Mouse (Mus musculus): ENCODE data around the gene Phf12. TPM values are rescaled to one million over a fixed set of nuclear protein-coding genes. Genes with fewer than 3 reads are reported as not detected.

Phf12 gene
- polyA plus RNA-seq, 1 experiment from 2014 or later: 20.0 TPM

DNA sequence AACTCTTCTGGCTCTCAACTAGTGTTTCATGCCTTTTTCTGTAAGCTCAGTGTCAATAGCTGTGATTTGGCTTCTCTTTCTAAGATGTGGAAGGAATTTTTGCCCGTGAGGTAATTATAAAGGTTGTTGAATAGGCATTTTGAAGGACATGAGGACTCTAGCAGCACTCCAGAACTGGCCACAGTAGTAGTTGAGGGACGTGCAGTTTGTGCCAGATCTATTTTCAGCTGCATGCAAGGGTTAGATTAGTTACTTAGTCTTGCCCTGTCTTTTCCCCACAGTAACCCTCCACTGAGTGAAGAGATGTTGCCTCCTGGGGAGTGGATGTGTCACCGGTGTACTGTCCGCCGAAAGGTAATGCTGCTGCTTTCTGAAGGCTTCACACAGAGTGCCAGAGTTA, 23.9 kb downstream of the Phf12 start:
- Histone ChIP-seq H3K4me3 (no peak overlapping the region), H3K27me3 (ENCODE audit: insufficient read depth, poor library complexity, severe bottlenecking) (no peaks in the 10 kb centered on the region), H3K4me1 (peaks cover 11% of the 10 kb centered on the region; the same call in 1 of the 2 replicates), H3K36me3 (peaks cover 79% of the 10 kb centered on the region), H3K27ac (peak overlapping the region; percentile 48; the same call in 1 of the 2 replicates), H3K9me3 (no peaks in the 10 kb centered on the region)
- DNase-seq (ENCODE audit: low spot score): no peak
- 82% methylated on average over 5 of the region's 5 CpGs for WGBS

DNA sequence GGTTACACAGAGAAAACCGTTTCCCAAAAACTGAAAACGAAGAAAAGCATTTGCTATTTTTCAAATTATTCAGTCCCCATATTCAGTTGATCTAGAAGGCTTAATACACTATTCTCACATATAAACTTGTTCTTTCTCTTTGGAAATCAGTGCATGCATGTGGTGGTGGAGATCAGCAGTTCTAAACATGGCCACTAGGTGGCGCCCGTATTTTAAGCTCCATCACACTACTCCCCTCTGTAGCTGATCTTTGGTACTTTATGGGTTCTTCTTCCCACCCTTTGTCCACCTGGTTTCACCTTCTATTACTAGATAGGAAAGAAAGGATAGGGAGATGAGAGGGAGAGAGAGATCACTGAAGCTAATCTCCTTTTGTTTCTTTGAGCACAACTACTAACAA, 37.1 kb downstream of the Phf12 start:
- no peak overlapping the region for H3K4me3 ChIP-seq
- H3K27me3 ChIP-seq (ENCODE audit: insufficient read depth, poor library complexity, severe bottlenecking): no peaks in the 10 kb centered on the region
- peak; percentile 84 for DNase-seq (ENCODE audit: low spot score)
- H3K4me1 ChIP-seq: 0 out of 2 replicates have a peak, but pooled peaks cover 11% of the 10 kb centered on the region
- H3K27ac ChIP-seq: no peak overlapping the region
- H3K36me3 ChIP-seq: peaks cover 94% of the 10 kb centered on the region
- 18% methylated on average over 4 of the region's 4 CpGs for WGBS
- H3K9me3 ChIP-seq: no peaks in the 10 kb centered on the region

DNA sequence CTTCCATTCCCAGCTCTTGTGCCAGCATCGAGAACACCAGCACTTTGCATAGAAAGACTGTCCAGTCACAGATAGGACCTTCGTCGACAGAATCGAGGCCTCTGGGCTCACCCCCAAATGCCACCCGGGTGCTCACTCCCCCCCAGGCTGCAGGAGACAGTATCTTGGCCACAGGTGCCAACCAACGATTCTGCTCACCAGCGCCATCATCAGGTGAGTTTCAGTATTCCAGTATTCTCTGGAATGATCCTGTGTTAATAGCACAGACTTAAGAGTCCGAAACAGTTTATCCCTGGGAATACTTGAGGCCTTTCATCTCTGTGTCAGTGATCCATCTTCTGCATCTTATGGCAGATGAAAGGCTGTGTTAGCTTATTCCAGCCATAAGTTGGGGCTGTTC, 41.1 kb downstream of the Phf12 start:
- Histone ChIP-seq H3K9me3 (no peaks in the 10 kb centered on the region), H3K27ac (no peak overlapping the region), H3K4me1 (0 out of 2 replicates have a peak, but pooled peaks cover 11% of the 10 kb centered on the region), H3K4me3 (no peak overlapping the region), H3K36me3 (peaks cover 92% of the 10 kb centered on the region), H3K27me3 (ENCODE audit: insufficient read depth, poor library complexity, severe bottlenecking) (no peaks in the 10 kb centered on the region)
- 83% methylated on average over 8 of the region's 8 CpGs for WGBS
- DNase-seq (ENCODE audit: low spot score): no peak

DNA sequence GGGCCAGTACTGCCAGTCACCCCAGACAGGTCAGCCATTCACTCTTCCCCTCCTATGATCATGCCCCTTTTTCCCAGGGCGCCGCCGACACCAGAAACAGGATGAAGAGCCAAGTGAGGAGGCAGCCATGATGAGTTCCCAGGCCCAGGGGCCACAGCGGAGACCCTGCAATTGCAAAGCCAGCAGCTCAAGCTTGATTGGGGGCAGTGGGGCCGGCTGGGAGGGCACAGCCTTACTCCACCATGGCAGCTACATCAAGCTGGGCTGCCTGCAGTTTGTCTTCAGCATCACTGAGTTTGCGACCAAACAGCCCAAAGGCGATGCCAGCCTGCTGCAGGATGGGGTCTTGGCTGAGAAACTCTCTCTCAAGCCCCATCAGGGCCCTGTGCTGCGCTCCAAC, 46.7 kb downstream of the Phf12 start:
- peaks cover 32% of the 10 kb centered on the region for H3K4me1 ChIP-seq
- WGBS: 82% methylated on average over 8 of the region's 8 CpGs
- no peaks in the 10 kb centered on the region for H3K9me3 ChIP-seq
- no peak overlapping the region for H3K27ac ChIP-seq
- DNase-seq (ENCODE audit: low spot score): no peak
- peaks cover 59% of the 10 kb centered on the region for H3K36me3 ChIP-seq
- no peak overlapping the region for H3K4me3 ChIP-seq
- H3K27me3 ChIP-seq (ENCODE audit: insufficient read depth, poor library complexity, severe bottlenecking): no peaks in the 10 kb centered on the region

DNA sequence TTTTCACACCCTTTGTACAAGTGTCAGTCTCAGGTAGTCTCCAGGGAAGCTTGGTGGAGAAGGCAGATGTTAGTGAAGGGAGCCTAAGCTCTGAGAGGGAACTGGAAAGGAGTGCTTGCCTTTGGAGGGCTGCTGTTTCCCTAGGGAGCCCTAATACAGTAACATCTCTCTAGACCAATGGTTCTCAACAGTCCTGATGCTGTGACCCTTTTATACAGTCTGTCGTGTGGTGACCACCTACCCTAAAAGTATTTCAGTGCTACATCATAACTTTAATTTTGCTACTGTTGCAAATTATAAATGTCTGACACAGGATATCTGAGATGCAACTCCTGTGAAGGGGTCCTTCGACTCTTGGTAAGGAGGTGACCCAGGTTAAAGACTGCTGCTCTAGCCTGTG, 48.0 kb downstream of the Phf12 start:
- no peak overlapping the region for H3K27ac ChIP-seq
- H3K4me3 ChIP-seq: no peak overlapping the region
- peaks cover 32% of the 10 kb centered on the region for H3K4me1 ChIP-seq
- WGBS: 68% methylated on average over 2 of the region's 2 CpGs
- no peaks in the 10 kb centered on the region for H3K27me3 ChIP-seq (ENCODE audit: insufficient read depth, poor library complexity, severe bottlenecking)
- no peak for DNase-seq (ENCODE audit: low spot score)
- H3K36me3 ChIP-seq: peaks cover 58% of the 10 kb centered on the region
- no peaks in the 10 kb centered on the region for H3K9me3 ChIP-seq

DNA sequence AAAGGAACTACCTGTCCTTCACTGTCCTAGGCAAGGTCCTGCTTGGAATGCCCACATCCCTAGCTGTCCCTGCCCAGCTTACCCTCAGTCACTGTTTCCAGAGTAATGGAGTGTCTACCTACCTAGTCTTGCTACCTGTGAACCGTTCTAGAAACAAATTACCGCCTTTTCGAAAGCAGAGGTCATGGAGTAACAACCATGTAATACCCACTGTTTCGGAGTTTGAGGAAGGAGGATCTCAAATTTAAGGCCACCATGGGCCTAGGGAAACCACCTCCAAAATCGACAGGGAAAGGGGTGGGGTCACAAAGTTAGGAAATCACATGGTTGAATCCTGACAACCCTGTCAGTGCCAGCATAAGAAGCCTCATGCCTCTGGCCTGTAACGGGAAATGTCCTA, 48.8 kb downstream of the Phf12 start:
- peaks cover 32% of the 10 kb centered on the region for H3K4me1 ChIP-seq
- 37% methylated on average over 6 of the region's 6 CpGs for WGBS
- peak overlapping the region; percentile 93 for H3K27ac ChIP-seq
- no peaks in the 10 kb centered on the region for H3K27me3 ChIP-seq (ENCODE audit: insufficient read depth, poor library complexity, severe bottlenecking)
- H3K36me3 ChIP-seq: peaks cover 50% of the 10 kb centered on the region
- no peak for DNase-seq (ENCODE audit: low spot score)
- H3K9me3 ChIP-seq: no peaks in the 10 kb centered on the region
- peak overlapping the region; percentile 82 for H3K4me3 ChIP-seq

DNA sequence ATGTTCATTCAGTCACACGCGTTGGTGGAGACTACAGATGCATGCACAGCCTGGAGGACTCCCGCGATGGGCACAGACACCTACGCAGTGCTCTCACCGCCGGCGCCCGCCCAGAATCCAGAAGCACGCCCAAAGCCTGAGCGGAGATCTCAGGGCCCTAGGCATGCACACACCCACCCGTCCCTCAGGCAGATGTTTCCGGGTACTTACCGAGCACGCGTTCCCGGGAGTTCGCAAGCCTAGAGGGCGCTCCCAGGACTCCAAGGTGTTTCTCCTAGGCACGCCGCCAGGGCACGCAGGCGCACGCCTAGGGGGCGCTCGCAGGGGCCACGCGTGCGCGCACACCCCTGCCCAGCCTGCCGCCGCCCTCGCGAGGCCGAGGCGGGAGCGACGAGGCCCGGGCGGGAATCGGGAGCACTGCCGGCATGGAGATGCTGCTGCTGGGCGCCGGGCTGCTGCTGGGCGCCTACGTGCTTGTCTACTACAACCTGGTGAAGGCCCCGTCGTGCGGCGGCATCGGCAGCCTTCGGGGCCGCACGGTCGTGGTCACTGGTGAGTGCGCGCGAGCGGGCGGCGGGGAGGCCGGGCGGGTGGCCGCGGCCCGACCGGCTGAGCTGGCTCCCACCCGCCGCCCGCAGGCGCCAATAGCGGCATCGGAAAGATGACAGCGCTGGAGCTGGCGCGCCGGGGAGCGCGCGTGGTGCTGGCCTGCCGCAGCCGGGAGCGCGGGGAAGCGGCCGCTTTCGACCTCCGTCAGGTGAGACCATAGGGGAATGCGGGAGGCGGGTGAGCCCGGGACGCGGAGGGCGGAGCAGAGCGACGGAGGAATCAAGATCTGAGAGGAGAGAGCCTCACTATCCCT, 49.6 kb downstream of the Phf12 start, which contains the start of gene Dhrs13:
Gene Dhrs13, plus strand, starts transcription at position 334 of the 862 bp plus-strand sequence.
- Histone ChIP-seq H3K27me3 (ENCODE audit: insufficient read depth, poor library complexity, severe bottlenecking) (no peaks in the 10 kb centered on the region), H3K4me1 (peaks cover 37% of the 10 kb centered on the region), H3K36me3 (peaks cover 46% of the 10 kb centered on the region), H3K27ac (peak within 1 kb of the TSS; percentile 93), H3K4me3 (peak within 1 kb of the TSS; percentile 82), H3K9me3 (no peaks in the 10 kb centered on the region)
- WGBS: under 1% methylated on average over 96 of the region's 96 CpGs
- peak; percentile 98 for DNase-seq (ENCODE audit: low spot score)

DNA sequence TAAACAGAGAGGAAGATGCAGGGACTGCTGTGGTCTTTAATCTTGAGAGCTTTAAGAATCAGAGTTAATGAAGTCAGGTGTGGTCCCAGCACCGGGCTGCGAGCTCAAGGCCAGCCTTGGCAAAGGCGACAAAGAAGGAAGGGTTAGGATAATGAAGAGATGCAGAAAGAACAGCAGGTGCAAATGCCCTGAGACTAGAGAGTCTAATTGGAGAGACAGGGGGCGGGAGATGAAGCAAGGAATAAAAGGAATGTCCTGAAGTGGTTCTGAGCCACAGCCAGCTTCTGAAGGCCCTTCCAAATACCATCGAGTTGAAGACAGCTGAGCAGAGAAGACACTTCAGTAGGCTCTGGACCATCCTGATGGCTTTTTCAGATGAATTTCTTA, 50.2 kb downstream of the Phf12 start:
- H3K9me3 ChIP-seq: no peaks in the 10 kb centered on the region
- H3K27me3 ChIP-seq (ENCODE audit: insufficient read depth, poor library complexity, severe bottlenecking): no peaks in the 10 kb centered on the region
- WGBS: 22% methylated on average over 5 of the region's 5 CpGs
- peaks cover 40% of the 10 kb centered on the region for H3K36me3 ChIP-seq
- H3K4me1 ChIP-seq: peaks cover 43% of the 10 kb centered on the region
- H3K27ac ChIP-seq: peak overlapping the region; percentile 93
- peak overlapping the region; percentile 82 for H3K4me3 ChIP-seq
- DNase-seq (ENCODE audit: low spot score): no peak

DNA sequence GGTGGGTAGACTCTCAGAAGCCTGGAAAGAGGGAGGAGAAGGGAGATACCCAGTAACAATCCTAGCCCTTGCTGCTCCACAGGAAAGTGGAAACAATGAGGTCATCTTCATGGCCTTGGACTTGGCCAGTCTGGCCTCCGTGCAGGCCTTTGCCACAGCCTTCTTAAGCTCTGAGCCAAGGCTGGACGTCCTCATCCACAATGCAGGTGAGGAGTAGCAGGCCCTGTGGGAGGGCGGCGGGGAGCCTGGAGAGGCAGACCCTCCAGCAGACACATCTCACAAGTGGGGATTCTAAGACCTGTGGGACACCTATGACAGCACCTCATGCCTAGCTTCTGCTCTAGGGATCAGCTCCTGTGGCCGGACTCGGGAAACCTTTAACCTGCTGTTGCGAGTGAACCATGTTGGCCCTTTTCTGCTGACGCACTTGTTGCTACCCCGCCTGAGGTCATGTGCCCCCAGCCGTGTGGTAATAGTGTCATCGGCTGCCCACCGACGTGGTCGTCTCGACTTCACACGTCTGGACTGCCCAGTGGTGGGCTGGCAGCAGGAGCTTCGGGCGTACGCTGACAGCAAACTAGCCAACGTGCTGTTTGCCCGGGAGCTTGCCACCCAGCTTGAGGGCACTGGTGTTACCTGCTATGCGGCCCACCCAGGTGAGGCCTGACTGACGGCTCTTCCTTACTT, 51.5 kb downstream of the Phf12 start:
- WGBS: 92% methylated on average over 23 of the region's 23 CpGs
- no peaks in the 10 kb centered on the region for H3K27me3 ChIP-seq (ENCODE audit: insufficient read depth, poor library complexity, severe bottlenecking)
- H3K27ac ChIP-seq: no peak overlapping the region

DNA sequence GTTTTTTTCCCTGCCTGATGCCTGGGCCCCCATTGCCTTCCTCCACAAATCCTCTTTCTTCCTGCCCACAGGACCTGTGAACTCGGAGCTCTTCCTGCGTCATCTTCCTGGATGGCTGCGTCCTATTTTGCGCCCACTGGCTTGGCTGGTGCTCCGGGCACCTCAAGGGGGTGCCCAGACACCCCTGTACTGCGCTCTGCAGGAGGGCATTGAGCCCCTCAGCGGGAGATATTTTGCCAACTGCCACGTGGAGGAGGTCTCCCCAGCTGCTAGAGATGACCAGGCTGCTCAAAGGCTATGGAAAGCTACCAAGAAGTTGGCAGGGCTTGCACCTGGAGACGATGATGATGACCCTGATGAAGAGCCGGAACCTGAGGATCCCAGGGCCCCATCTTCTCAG, 54.2 kb downstream of the Phf12 start:
- 81% methylated on average over 10 of the region's 10 CpGs for WGBS
- H3K27ac ChIP-seq: no peak overlapping the region
- H3K9me3 ChIP-seq: no peaks in the 10 kb centered on the region

More for the DNA sequence above, 51.5 kb downstream of the Phf12 start:
- Histone ChIP-seq H3K36me3 (peaks cover 27% of the 10 kb centered on the region), H3K9me3 (no peaks in the 10 kb centered on the region), H3K4me1 (peaks cover 52% of the 10 kb centered on the region), H3K4me3 (no peak overlapping the region)
- peak; percentile 78 for DNase-seq (ENCODE audit: low spot score)

DNA sequence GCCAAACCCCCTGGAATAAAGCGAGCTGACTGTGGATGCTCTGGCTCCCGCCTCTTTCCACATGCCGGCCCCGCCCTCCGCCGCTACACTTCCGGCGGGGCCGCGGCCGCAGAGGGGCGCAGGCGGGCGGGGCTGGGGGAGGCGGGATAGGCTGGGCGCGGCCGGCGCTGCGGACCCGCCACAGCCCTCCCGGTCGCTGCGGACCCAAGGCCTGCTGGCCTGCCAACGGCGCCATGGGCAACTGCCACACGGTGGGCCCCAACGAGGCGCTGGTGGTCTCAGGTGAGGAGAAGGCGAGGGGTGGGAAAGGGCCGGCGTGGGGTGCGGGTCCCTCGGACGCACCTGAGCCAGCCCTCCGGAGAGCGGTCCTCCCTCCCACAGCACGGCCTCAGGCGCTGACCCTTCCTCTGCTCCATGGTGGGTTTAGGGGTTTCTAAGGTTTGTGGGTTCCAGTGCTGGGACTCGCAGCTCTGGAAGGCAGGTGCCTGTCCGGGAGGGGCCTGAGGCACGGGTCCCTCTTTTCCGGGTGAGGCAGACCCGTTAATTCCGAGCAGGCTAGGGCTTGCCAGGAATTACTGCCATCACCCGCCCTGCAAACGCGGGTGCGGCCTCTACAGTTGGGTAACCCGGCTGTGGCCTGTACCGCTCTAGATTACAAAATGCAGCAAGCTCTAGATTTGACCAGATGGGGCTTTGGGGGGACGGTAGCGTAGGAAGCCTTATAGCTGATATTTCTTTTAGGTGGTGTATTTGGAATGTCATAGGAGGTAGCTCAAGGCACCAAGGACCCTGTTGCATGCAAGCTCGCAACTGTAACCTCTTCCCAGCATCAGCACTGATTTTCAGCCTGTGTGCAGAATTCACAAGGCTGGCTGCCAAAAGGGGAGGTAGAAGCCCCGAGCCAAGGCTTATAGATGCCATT, 55.5 kb downstream of the Phf12 start, which contains the start of gene Flot2:
Gene Flot2, plus strand, starts transcription at position 101 of the 922 bp plus-strand sequence.
- no peaks in the 10 kb centered on the region for H3K27me3 ChIP-seq (ENCODE audit: insufficient read depth, poor library complexity, severe bottlenecking)
- peak within 1 kb of the TSS; percentile 95 for H3K4me3 ChIP-seq
- H3K9me3 ChIP-seq: no peaks in the 10 kb centered on the region
- H3K36me3 ChIP-seq: peaks cover 47% of the 10 kb centered on the region
- peak; percentile 88 for DNase-seq (ENCODE audit: low spot score)
- H3K27ac ChIP-seq: peak within 1 kb of the TSS; percentile 95
- H3K4me1 ChIP-seq: peaks cover 24% of the 10 kb centered on the region
- 3% methylated on average over 55 of the region's 55 CpGs for WGBS

More for the DNA sequence above, 54.2 kb downstream of the Phf12 start:
- Histone ChIP-seq H3K27me3 (ENCODE audit: insufficient read depth, poor library complexity, severe bottlenecking) (no peaks in the 10 kb centered on the region), H3K36me3 (peaks cover 37% of the 10 kb centered on the region), H3K4me3 (no peak overlapping the region), H3K4me1 (peaks cover 37% of the 10 kb centered on the region)
- no peak for DNase-seq (ENCODE audit: low spot score)

DNA sequence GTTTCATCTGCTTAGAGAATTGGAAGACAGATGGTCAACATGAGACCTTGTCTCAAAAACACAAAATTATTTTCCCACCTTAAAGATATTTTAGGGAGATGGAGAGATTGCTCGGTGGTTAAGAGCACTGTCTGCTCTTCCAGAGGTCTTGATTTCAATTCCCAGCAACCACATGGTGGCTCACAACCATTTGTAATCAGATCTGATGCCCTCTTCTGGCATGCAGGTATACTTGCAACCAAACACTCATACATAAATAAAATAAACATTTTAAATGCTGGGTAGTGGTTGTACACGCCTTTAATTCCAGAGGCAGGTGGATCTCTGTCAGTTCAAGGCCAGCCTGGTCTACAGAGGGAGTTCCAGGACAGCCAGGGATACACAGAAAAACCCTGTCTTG, 58.3 kb downstream of the Phf12 start:
- Histone ChIP-seq H3K27me3 (ENCODE audit: insufficient read depth, poor library complexity, severe bottlenecking) (no peaks in the 10 kb centered on the region), H3K9me3 (no peaks in the 10 kb centered on the region), H3K27ac (no peak overlapping the region), H3K4me1 (peaks cover 30% of the 10 kb centered on the region), H3K36me3 (peaks cover 34% of the 10 kb centered on the region), H3K4me3 (no peak overlapping the region)
- WGBS: 77% methylated on average over 2 of the region's 2 CpGs
- DNase-seq (ENCODE audit: low spot score): no peak
